Mouse (Mus musculus) C2C12 (cell line): Measurements from ENCODE around the gene Btbd11. TPM values are rescaled to one million over a fixed set of nuclear protein-coding genes. Genes with fewer than 3 reads are reported as not detected.
A peak's percentile ranks its signal among the peaks of the same experiment; 100 is the strongest.

ENCODE experiments used
- H3K27me3 ChIP-seq: one replicate; pipeline ENCODE4 v1.6.1; 2011; ENCODE audit not compliant: control insufficient read depth, insufficient read depth, insufficient read length
- H3K36me3 ChIP-seq: one replicate; pipeline ENCODE4 v1.6.1; 2011; ENCODE audit not compliant: control insufficient read depth, insufficient read depth
- H3K4me3 ChIP-seq: one replicate; pipeline ENCODE4 v1.5.1; 2011; ENCODE audit warnings: mild to moderate bottlenecking, control low read depth; ENCODE audit not compliant: poor library complexity, insufficient read depth, severe bottlenecking
- H3K79me2 ChIP-seq: one replicate; pipeline ENCODE4 v1.6.1; 2011; ENCODE audit not compliant: control insufficient read depth, insufficient read depth
- H3K79me3 ChIP-seq: one replicate; pipeline ENCODE4 v1.6.1; 2011; ENCODE audit warnings: low read depth, control low read depth
- H3ac ChIP-seq: one replicate; pipeline ENCODE3; 2011; ENCODE audit warnings: low read depth; ENCODE audit not compliant: control insufficient read depth, insufficient read length
- CEBPB ChIP-seq: IDR thresholded peaks from one replicate; pipeline ENCODE4 v1.6.1; 2011; ENCODE audit warnings: low read depth, mild to moderate bottlenecking, control low read depth, moderate library complexity
- CTCF ChIP-seq: IDR thresholded peaks from one replicate; pipeline ENCODE4 v1.5.1; 2011; ENCODE audit not compliant: control insufficient read depth, insufficient read depth, insufficient read length
- FOSL1 ChIP-seq: IDR thresholded peaks from one replicate; pipeline ENCODE4 v1.8.0; 2011; ENCODE audit warnings: mild to moderate bottlenecking, low read length; ENCODE audit not compliant: poor library complexity, insufficient read depth, severe bottlenecking
- MAX ChIP-seq: IDR thresholded peaks from one replicate; pipeline ENCODE4 v1.6.1; 2011; ENCODE audit warnings: mild to moderate bottlenecking, control low read depth
- MYOD1 ChIP-seq: IDR thresholded peaks from one replicate; pipeline ENCODE4 v1.6.1; 2011; ENCODE audit warnings: low read depth; ENCODE audit not compliant: control insufficient read depth, insufficient read length
- MYOG ChIP-seq: IDR thresholded peaks from one replicate; pipeline ENCODE4 v1.6.1; 2011; ENCODE audit not compliant: control insufficient read depth, insufficient read length; ENCODE audit errors: extremely low read depth
- USF1 ChIP-seq: IDR thresholded peaks from one replicate; pipeline ENCODE4 v1.6.1; 2011; ENCODE audit warnings: low read depth, mild to moderate bottlenecking, control low read depth, moderate library complexity
- polyA plus RNA-seq: library from polyadenylated mRNA; unstranded; fragments of >200 nt; fragmentation: generic; extraction: Trizol; gene quantifications from one replicate; pipeline ENCODE4 v1.2.1, GENCODE M21; 2012; ENCODE audit warnings: missing spikeins

Btbd11 gene
- polyA plus RNA-seq, 1 experiment, result 11.7 TPM

DNA sequence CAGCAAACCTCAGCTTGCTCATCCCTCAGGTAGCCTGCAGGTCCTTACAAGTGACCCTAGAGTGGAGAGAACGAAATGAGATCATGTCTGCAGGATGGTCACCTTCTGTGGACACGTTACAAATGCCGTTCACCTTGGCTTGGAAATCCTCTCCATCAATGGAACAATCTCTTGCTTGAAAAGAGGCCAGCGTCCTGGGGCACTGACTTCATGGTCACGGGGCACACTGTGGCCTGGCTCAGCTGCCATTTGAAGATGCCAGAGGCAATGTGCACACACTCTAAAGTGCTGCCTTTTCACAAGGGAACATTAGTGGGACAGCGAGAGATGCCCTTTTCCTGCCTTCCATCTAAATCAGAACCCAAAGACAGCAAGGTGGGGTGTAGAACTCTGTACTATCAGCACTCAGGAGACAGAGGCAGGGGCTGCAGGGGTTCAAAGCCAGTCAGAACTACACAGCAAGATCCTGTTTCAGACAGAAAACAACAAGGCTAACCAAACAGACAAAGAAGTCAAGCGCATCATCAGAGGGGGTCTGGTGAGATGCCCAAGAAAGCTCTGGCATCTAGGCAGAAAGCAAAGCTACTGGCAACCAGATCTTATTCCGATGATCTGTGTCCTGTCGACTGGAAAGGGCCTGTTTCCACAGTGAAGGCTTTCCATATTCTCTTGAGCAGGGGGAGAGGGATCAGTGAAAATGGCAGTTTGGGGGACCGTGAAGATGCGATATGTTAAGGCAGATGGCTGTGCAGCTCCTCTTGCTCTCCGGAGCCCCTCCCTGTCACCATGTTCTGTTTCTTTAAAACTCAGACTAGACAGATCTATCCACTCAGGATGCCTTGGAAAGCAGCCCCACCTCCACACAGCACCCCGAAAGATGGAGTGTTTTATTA, 79.1 kb downstream of the Btbd11 start:
- Histone ChIP-seq H3K79me3 (no peaks in the 10 kb centered on the region), H3K79me2 (no peaks in the 10 kb centered on the region), H3K4me3 (no peak overlapping the region), H3ac (no peak overlapping the region), H3K36me3 (no peaks in the 10 kb centered on the region), H3K27me3 (no peaks in the 10 kb centered on the region)
- no peak for TF ChIP-seq FOSL1
- no peak for TF ChIP-seq USF1
- TF ChIP-seq CEBPB, result no peak
- TF ChIP-seq MAX, result no peak
- TF ChIP-seq CTCF, result no peak
- no peak for TF ChIP-seq MYOD1
- TF ChIP-seq MYOG, result no peak

DNA sequence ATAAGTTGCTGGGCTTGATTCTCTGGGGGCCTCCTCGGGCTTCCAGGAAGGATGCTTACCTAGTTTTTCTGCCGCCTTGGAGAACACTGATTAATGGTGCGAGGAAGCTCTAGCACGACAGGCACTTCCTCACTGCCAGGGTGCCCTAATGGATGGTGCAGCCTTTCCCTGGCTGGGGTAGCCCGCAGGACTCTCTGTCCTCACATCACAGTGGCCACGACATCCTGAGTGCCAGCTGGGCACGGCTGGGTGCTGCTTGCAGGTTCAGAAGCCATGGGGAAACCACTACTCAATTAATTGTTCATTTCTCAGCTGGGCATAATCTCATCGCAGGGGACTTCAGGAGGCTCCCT, 79.8 kb downstream of the Btbd11 start:
- H3K79me3 ChIP-seq, result no peaks in the 10 kb centered on the region
- no peak overlapping the region for H3ac ChIP-seq
- no peaks in the 10 kb centered on the region for H3K27me3 ChIP-seq
- no peak for TF ChIP-seq CTCF
- no peak overlapping the region for H3K4me3 ChIP-seq
- H3K36me3 ChIP-seq, result no peaks in the 10 kb centered on the region
- H3K79me2 ChIP-seq, result no peaks in the 10 kb centered on the region

DNA sequence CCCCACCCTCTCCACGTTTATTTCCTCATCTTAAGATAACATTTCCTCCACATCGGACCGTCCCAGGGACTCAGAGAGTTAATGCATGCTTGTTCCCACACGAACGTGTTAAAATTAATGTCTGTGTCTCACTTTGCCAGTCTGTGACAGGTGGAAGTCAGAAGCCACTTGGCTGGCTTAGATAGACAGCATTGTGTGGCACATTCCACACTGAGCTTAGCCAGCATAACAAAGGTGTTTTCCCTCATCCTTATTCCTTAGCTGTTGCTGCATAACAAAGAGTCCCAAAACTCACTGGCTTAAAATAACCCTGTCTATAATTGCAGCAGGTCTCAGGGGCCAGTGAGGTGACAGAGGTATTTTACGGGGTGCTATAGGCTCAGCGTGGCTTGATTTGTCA, 80.8 kb downstream of the Btbd11 start:
- Histone ChIP-seq H3K4me3 (no peak overlapping the region), H3ac (no peak overlapping the region), H3K27me3 (no peaks in the 10 kb centered on the region), H3K79me3 (no peaks in the 10 kb centered on the region), H3K36me3 (no peaks in the 10 kb centered on the region), H3K79me2 (no peaks in the 10 kb centered on the region)
- TF ChIP-seq CEBPB, result no peak
- TF ChIP-seq USF1, result no peak
- TF ChIP-seq MYOG, result no peak
- TF ChIP-seq FOSL1, result no peak
- TF ChIP-seq MAX, result no peak
- no peak for TF ChIP-seq MYOD1
- no peak for TF ChIP-seq CTCF

DNA sequence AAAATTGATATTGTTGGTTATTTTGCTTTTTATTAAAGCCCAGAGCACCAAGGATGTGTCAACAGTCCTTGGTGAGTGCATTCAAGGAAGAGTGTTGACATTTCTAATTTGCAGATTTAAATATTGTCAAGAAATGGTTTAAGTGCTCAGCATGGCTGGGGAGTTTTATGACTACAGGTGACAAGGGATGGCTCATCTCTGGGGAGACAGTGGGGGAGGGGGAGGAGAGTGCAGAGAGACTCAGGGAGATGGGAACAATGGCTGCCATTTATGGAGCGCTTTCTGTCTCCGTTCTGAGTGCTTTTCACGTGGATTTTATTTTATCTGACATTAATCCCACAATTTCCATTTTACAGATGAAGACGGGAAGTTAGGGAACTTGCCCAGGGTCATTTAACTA, 81.9 kb downstream of the Btbd11 start:
- no peak overlapping the region for H3K4me3 ChIP-seq
- TF ChIP-seq CTCF, result no peak
- no peak for TF ChIP-seq MYOD1
- no peak for TF ChIP-seq MYOG
- TF ChIP-seq FOSL1, result no peak
- TF ChIP-seq CEBPB, result no peak
- H3K27me3 ChIP-seq, result no peaks in the 10 kb centered on the region
- H3K79me3 ChIP-seq, result no peaks in the 10 kb centered on the region
- no peaks in the 10 kb centered on the region for H3K79me2 ChIP-seq
- no peaks in the 10 kb centered on the region for H3K36me3 ChIP-seq
- no peak overlapping the region for H3ac ChIP-seq

DNA sequence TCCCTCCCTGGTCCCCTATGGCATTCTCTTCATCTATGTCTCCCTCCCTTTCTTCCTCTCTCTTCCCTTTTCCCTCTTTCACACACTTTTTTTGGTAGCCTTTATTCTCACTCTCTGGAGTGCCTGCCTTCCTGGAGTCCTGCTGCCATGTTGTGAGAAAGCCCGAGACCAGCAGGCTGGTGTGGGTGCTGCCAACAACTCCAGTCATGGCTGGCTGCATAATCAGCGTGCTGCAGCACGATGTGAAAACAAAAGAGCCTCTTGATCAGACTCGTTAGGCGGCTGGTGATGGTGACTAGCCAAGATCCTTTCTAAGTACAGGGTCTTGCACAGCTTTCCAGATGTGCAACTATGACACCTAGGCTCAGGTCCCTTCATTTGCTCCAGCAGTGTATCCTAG, 82.7 kb downstream of the Btbd11 start:
- no peak for TF ChIP-seq MYOG
- TF ChIP-seq CTCF, result no peak
- TF ChIP-seq MAX, result no peak
- no peak for TF ChIP-seq USF1
- TF ChIP-seq MYOD1, result no peak
- no peak for TF ChIP-seq CEBPB
- TF ChIP-seq FOSL1, result no peak
- no peak overlapping the region for H3K4me3 ChIP-seq
- no peaks in the 10 kb centered on the region for H3K79me3 ChIP-seq
- no peaks in the 10 kb centered on the region for H3K36me3 ChIP-seq
- no peak overlapping the region for H3ac ChIP-seq
- no peaks in the 10 kb centered on the region for H3K79me2 ChIP-seq
- H3K27me3 ChIP-seq, result no peaks in the 10 kb centered on the region

DNA sequence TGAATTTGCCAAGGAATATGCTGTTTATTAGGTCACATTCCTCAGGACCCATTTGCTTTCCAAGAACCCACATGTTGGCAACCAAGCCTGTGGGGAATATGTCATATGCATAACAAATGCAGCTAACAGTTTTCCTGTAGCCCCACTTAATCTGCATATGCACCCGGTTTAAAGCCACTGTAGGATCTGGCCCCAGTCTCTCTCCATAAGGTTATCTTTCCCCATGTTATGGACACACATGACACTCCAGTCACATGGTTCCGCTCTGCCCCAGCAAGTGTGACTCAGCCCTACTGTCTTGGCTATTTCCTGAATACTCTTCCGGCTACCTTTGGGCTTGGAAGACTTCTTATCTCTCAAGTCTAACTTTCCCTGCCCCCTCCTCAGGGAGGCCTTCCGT, 86.7 kb downstream of the Btbd11 start:
- no peaks in the 10 kb centered on the region for H3K36me3 ChIP-seq
- H3K79me2 ChIP-seq, result no peaks in the 10 kb centered on the region
- no peaks in the 10 kb centered on the region for H3K79me3 ChIP-seq
- no peak overlapping the region for H3K4me3 ChIP-seq
- TF ChIP-seq USF1 (peak; percentile 10), CTCF (no peak)
- no peaks in the 10 kb centered on the region for H3K27me3 ChIP-seq
- H3ac ChIP-seq, result no peak overlapping the region
